In genomic region chr17:67133440-67134103, GRCm38 (mm10) we compare ENCODE assay signal across 8 mouse cellular contexts.
A peak's percentile ranks its signal among the peaks of the same experiment; 100 is the strongest.
DNase-seq lines count a peak whose midpoint lies in the region; ATAC-seq and TF ChIP-seq lines count a peak whose summit lies in the region.

No protein-coding gene starts in this region.

- H3K4me3 ChIP-seq in forebrain, embryonic 12.5 days (replicated peaks) = no peak overlapping the region
- H3K4me3 ChIP-seq in heart, embryonic 14.5 days (ENCODE audit: control insufficient read depth in 1 of 2, insufficient read depth in 1 of 2, low read depth in 1 of 2, low read length in 2 of 2) = no peak overlapping the region
- no peak overlapping the region for H3K4me3 ChIP-seq in kidney, postnatal 0 days (replicated peaks; ENCODE audit: low read depth, low read length)
- H3K4me3 ChIP-seq in lung, postnatal 0 days (ENCODE audit: low read depth, low read length) = no peak overlapping the region

- WGBS in forebrain, embryonic 12.5 days = 48% methylated on average over 13 of the region's 13 CpGs
- 7% methylated on average over 13 of the region's 13 CpGs for WGBS in heart, embryonic 14.5 days
- WGBS in kidney, postnatal 0 days = 26% methylated on average over 13 of the region's 13 CpGs
- 7% methylated on average over 13 of the region's 13 CpGs for WGBS in lung, postnatal 0 days

- TF ChIP-seq EP300 in lung, postnatal 0 days (IDR thresholded peaks at IDR 0.05) = peak; percentile 58; the same call in 1 of the 2 replicates

- H3K9ac ChIP-seq in forebrain, embryonic 12.5 days = no peak overlapping the region
- H3K9ac ChIP-seq in heart, embryonic 14.5 days (ENCODE audit: low read length) = no peak overlapping the region
- no peak overlapping the region for H3K9ac ChIP-seq in kidney, postnatal 0 days (ENCODE audit: low read depth, low read length)
- no peak overlapping the region for H3K9ac ChIP-seq in lung, postnatal 0 days (replicated peaks; ENCODE audit: low read depth)

- peak; percentile 30; the same call in 1 of the 2 replicates for ATAC-seq in forebrain, embryonic 12.5 days (ENCODE audit: low FRiP score)
- ATAC-seq in heart, embryonic 14.5 days (ENCODE audit: insufficient number of reproducible peaks, insufficient read depth, low FRiP score, low read depth) = peak; percentile 78
- ATAC-seq in kidney, postnatal 0 days (replicated peaks; ENCODE audit: low FRiP score, low read depth) = no peak
- peak; percentile 88 for ATAC-seq in lung, postnatal 0 days

- DNase-seq in urinary bladder, postnatal 14 days (ENCODE audit: low spot score) = peak; percentile 8
- DNase-seq in urinary bladder, postnatal 10 days (ENCODE audit: low spot score) = no peak
- peak; percentile 83 for DNase-seq in kidney, postnatal 0 days (ENCODE audit: low spot score)
- peak; percentile 79 for DNase-seq in lung, postnatal 0 days (ENCODE audit: low spot score)
- peak; percentile 46 for DNase-seq in telencephalon, adult 2 months (ENCODE audit: low read depth, low spot score)
- no peak for DNase-seq in natural killer cell, adult 2 months (ENCODE audit: low spot score in 2 of 2)

- no peaks in the 10 kb centered on the region for H3K36me3 ChIP-seq in forebrain, embryonic 12.5 days (replicated peaks)
- no peaks in the 10 kb centered on the region for H3K36me3 ChIP-seq in heart, embryonic 14.5 days (ENCODE audit: control insufficient read depth, insufficient read depth, low read length)
- no peaks in the 10 kb centered on the region for H3K36me3 ChIP-seq in kidney, postnatal 0 days (ENCODE audit: insufficient read depth, low read length)
- no peaks in the 10 kb centered on the region for H3K36me3 ChIP-seq in lung, postnatal 0 days (ENCODE audit: insufficient read depth, low read length)

- H3K9me3 ChIP-seq in forebrain, embryonic 12.5 days = no peaks in the 10 kb centered on the region
- H3K9me3 ChIP-seq in heart, embryonic 14.5 days (ENCODE audit: control insufficient read depth, low read length) = no peaks in the 10 kb centered on the region
- H3K9me3 ChIP-seq in kidney, postnatal 0 days (replicated peaks; ENCODE audit: low read length) = no peaks in the 10 kb centered on the region
- H3K9me3 ChIP-seq in lung, postnatal 0 days (ENCODE audit: low read length) = no peaks in the 10 kb centered on the region

- no peak overlapping the region for H3K27ac ChIP-seq in forebrain, embryonic 12.5 days
- H3K27ac ChIP-seq in heart, embryonic 14.5 days (replicated peaks in 1 of 2; ENCODE audit: control insufficient read depth in 1 of 2, insufficient read depth in 1 of 2, low read depth in 2 of 2, low read length in 2 of 2) = peak overlapping the region; percentile 80 to 82
- H3K27ac ChIP-seq in kidney, postnatal 0 days = peak overlapping the region; percentile 72
- H3K27ac ChIP-seq in lung, postnatal 0 days (ENCODE audit: low read length) = peak overlapping the region; percentile 33; the same call in 1 of the 2 replicates

- no peak overlapping the region for H3K4me2 ChIP-seq in forebrain, embryonic 12.5 days
- peak overlapping the region; percentile 48 for H3K4me2 ChIP-seq in heart, embryonic 14.5 days (ENCODE audit: low read length)
- no peak overlapping the region for H3K4me2 ChIP-seq in kidney, postnatal 0 days (ENCODE audit: low read length)
- H3K4me2 ChIP-seq in lung, postnatal 0 days (replicated peaks; ENCODE audit: low read depth, low read length) = peak overlapping the region; percentile 11; the same call in 1 of the 2 replicates

- no peak for TF ChIP-seq CTCF in kidney, postnatal 0 days (IDR thresholded peaks at IDR 0.05; ENCODE audit: low read depth)
- no peak for TF ChIP-seq CTCF in lung, postnatal 0 days (IDR thresholded peaks at IDR 0.05)

- H3K4me1 ChIP-seq in forebrain, embryonic 12.5 days = peaks cover 8% of the 10 kb centered on the region; the same call in 1 of the 2 replicates
- H3K4me1 ChIP-seq in heart, embryonic 14.5 days (ENCODE audit: control insufficient read depth in 2 of 2, insufficient read depth in 2 of 2, low read length in 2 of 2) = peaks cover 25 to 44% of the 10 kb centered on the region in 2 experiments
- peaks cover 17% of the 10 kb centered on the region; the same call in 1 of the 2 replicates for H3K4me1 ChIP-seq in kidney, postnatal 0 days (replicated peaks; ENCODE audit: insufficient read depth, low read length)
- H3K4me1 ChIP-seq in lung, postnatal 0 days (ENCODE audit: insufficient read depth, low read depth, low read length) = peaks cover 15% of the 10 kb centered on the region

- no peaks in the 10 kb centered on the region for H3K27me3 ChIP-seq in forebrain, embryonic 12.5 days
- no peaks in the 10 kb centered on the region for H3K27me3 ChIP-seq in heart, embryonic 14.5 days (ENCODE audit: control insufficient read depth, insufficient read depth, low read length)
- no peaks in the 10 kb centered on the region for H3K27me3 ChIP-seq in kidney, postnatal 0 days (ENCODE audit: insufficient read depth, low read length)
- H3K27me3 ChIP-seq in lung, postnatal 0 days (replicated peaks; ENCODE audit: insufficient read depth, low read length) = no peaks in the 10 kb centered on the region

Comparison
In these comparisons a context has a peak if more than half of its experiments do, and no peak if none do; other contexts are left out.
1. DNase-seq: peak in urinary bladder, postnatal 14 days (single experiment), kidney, postnatal 0 days (single experiment), lung, postnatal 0 days (single experiment) and telencephalon, adult 2 months (single experiment); none in urinary bladder, postnatal 10 days (single experiment) and natural killer cell, adult 2 months (0 of 2).
2. H3K4me2 ChIP-seq: peak in heart, embryonic 14.5 days (single experiment) and lung, postnatal 0 days (single experiment); none in forebrain, embryonic 12.5 days (single experiment) and kidney, postnatal 0 days (single experiment).